Mouse (Mus musculus): ENCODE results near the gene Dusp3.

Gene Dusp3

GRCm38 (mm10) chr11:101976949-101977348, 9.9 kb downstream of the Dusp3 start:
- no peak for DNase-seq (ENCODE audit: low read depth, low spot score)

- DNase-seq (ENCODE audit: low read depth, low spot score), result no peak
These were observed 11.9 kb downstream of the Dusp3 start for GRCm38 (mm10) chr11:101974923-101975322.

- no peak for DNase-seq (ENCODE audit: low read depth, low spot score)
These were observed 12.6 kb downstream of the Dusp3 start for GRCm38 (mm10) chr11:101974181-101974580.

GRCm38 (mm10) chr11:101973496-101973895, 13.3 kb downstream of the Dusp3 start:
- no peak for DNase-seq (ENCODE audit: low read depth, low spot score)

- DNase-seq (ENCODE audit: low read depth, low spot score), result no peak
These were observed 14.2 kb downstream of the Dusp3 start for GRCm38 (mm10) chr11:101972651-101973050.

GRCm38 (mm10) chr11:101972097-101972496, 14.7 kb downstream of the Dusp3 start:
- DNase-seq (ENCODE audit: low read depth, low spot score), result no peak

GRCm38 (mm10) chr11:101971410-101971809, 15.4 kb downstream of the Dusp3 start:
- DNase-seq (ENCODE audit: low read depth, low spot score), result peak; percentile 55

GRCm38 (mm10) chr11:101969835-101970234, 17.0 kb downstream of the Dusp3 start:
- no peak for DNase-seq (ENCODE audit: low read depth, low spot score)

- peak; percentile 93 for DNase-seq (ENCODE audit: low read depth, low spot score)
These were observed 18.0 kb downstream of the Dusp3 start for GRCm38 (mm10) chr11:101968791-101969190.

GRCm38 (mm10) chr11:101968311-101968710, 18.5 kb downstream of the Dusp3 start:
- DNase-seq (ENCODE audit: low read depth, low spot score), result no peak

- DNase-seq (ENCODE audit: low read depth, low spot score), result peak; percentile 41
These were observed 19.7 kb downstream of the Dusp3 start, which contains the start of gene Sost for GRCm38 (mm10) chr11:101966965-101967614. Sost (minus strand) TSS chr11:101967015.

- no peak for DNase-seq (ENCODE audit: low read depth, low spot score)
These were observed 21.3 kb downstream of the Dusp3 start for GRCm38 (mm10) chr11:101965553-101965952.

- DNase-seq (ENCODE audit: low read depth, low spot score), result no peak
These were observed 22.2 kb downstream of the Dusp3 start for GRCm38 (mm10) chr11:101964647-101965046.

GRCm38 (mm10) chr11:101963473-101964291, 23.1 kb downstream of the Dusp3 start:
- DNase-seq (ENCODE audit: low read depth, low spot score), result peak; percentile 39

- no peak for DNase-seq (ENCODE audit: low read depth, low spot score)
These were observed 23.8 kb downstream of the Dusp3 start for GRCm38 (mm10) chr11:101963043-101963442.

GRCm38 (mm10) chr11:101957476-101957875, 29.3 kb downstream of the Dusp3 start:
- no peak for DNase-seq (ENCODE audit: low read depth, low spot score)

GRCm38 (mm10) chr11:101953441-101953840, 33.4 kb downstream of the Dusp3 start:
- DNase-seq (ENCODE audit: low read depth, low spot score), result no peak

- no peak for DNase-seq (ENCODE audit: low read depth, low spot score)
These were observed 34.1 kb downstream of the Dusp3 start for GRCm38 (mm10) chr11:101952541-101953341.

GRCm38 (mm10) chr11:101950021-101950420, 36.8 kb downstream of the Dusp3 start:
- DNase-seq (ENCODE audit: low read depth, low spot score), result no peak

- DNase-seq (ENCODE audit: low read depth, low spot score), result peak; percentile 82
These were observed 40.3 kb downstream of the Dusp3 start for GRCm38 (mm10) chr11:101946525-101946924.

GRCm38 (mm10) chr11:101943055-101943454, 43.8 kb downstream of the Dusp3 start:
- peak; percentile 65 for DNase-seq (ENCODE audit: low read depth, low spot score)

- no peak for DNase-seq (ENCODE audit: low read depth, low spot score)
These were observed 49.7 kb downstream of the Dusp3 start for GRCm38 (mm10) chr11:101937108-101937507.

Measured in ES-CJ7 (cell line).